Mouse (Mus musculus): ENCODE results near the gene Pnn.

GRCm38 (mm10) chr12:59053976-59054375, 12.7 kb upstream of the Pnn start:
- TF ChIP-seq POLR2A (IDR thresholded peaks at IDR 0.05; ENCODE audit: low read depth, low read length): no peak
- no peak for TF ChIP-seq CTCF (IDR thresholded peaks at IDR 0.05; ENCODE audit: extremely low read depth, insufficient read length, insufficient replicate concordance, low read depth, low read length)
